Mouse (Mus musculus) embryonic fibroblast, embryonic 13.5 days (primary cell): ENCODE data around the gene Spp2.

ENCODE experiments used
- CTCF ChIP-seq: IDR thresholded peaks from 2 replicates; pipeline ENCODE4 v1.5.1; 2011; ENCODE audit warnings: mild to moderate bottlenecking, control low read depth, low read length, moderate library complexity, borderline replicate concordance; ENCODE audit not compliant: insufficient read depth
- POLR2A ChIP-seq: IDR thresholded peaks from 2 replicates; pipeline ENCODE4 v1.6.1; 2011; ENCODE audit warnings: low read depth, mild to moderate bottlenecking, control low read depth, low read length, moderate library complexity

- TF ChIP-seq CTCF (no peak), POLR2A (no peak)
Measured at GRCm38 (mm10) chr1:88391632-88392031, 15.1 kb upstream of the Spp2 start.
